Mouse (Mus musculus): ENCODE data around the gene Atxn1.

GRCm38 (mm10) chr13:45867273-45867672 is 97.5 kb downstream of the Atxn1 start:
- TF ChIP-seq CTCF (IDR thresholded peaks at IDR 0.05) (no peak), EP300 (IDR thresholded peaks at IDR 0.05; ENCODE audit: insufficient read depth, low read depth, low read length) (no peak), POLR2A (IDR thresholded peaks at IDR 0.05; ENCODE audit: insufficient read depth, low read depth, low read length) (no peak)

Data from heart, adult 2 months (tissue).